Mouse (Mus musculus): ENCODE measurements around the gene Gtpbp2.
A peak's percentile ranks its signal among the peaks of the same experiment; 100 is the strongest.

- TF ChIP-seq POLR2AphosphoS2 (IDR thresholded peaks at IDR 0.05; ENCODE audit: insufficient read length, low read depth) (peak; percentile 50), POLR2A (IDR thresholded peaks at IDR 0.05; ENCODE audit: insufficient read length, low read depth) (no peak), TCF12 (IDR thresholded peaks at IDR 0.05; ENCODE audit: insufficient read depth, poor library complexity, severe bottlenecking) (no peak), CEBPB (IDR thresholded peaks at IDR 0.05; ENCODE audit: insufficient read depth, poor library complexity, severe bottlenecking) (no peak)
Observed at GRCm38 (mm10) chr17:46165460-46165859, 4.6 kb downstream of the Gtpbp2 start.

Data from myocyte (in vitro differentiated cells).